In genomic region chr10:128409692-128410559, GRCm38 (mm10) we compare ENCODE assay signal across 1 mouse cellular context.
A peak's percentile ranks its signal among the peaks of the same experiment; 100 is the strongest.
TF ChIP-seq lines count a peak whose summit lies in the region.

No protein-coding gene starts in this region.

TF ChIP-seq in CH12.LX, 34 proteins besides CTCF, POLR2A, EP300 and RAD21:
- TF ChIP-seq JUND (conservative IDR thresholded peaks at IDR 0.05; ENCODE audit: low read depth, low read length), result 0 out of 2 replicates have a peak, but pooled peaks have one; percentile 13
- peak; percentile 81 for TF ChIP-seq HCFC1 (IDR thresholded peaks at IDR 0.05; ENCODE audit: low read depth, low read length)
- peak; percentile 57; the same call in 1 of the 2 replicates for TF ChIP-seq TCF12 (IDR thresholded peaks at IDR 0.05; ENCODE audit: low read depth, low read length)
- TF ChIP-seq NELFE (IDR thresholded peaks at IDR 0.05; ENCODE audit: low read depth, low read length), result peak; percentile 52
- TF ChIP-seq CHD1 (IDR thresholded peaks at IDR 0.05; ENCODE audit: low read depth, low read length), result no peak
- TF ChIP-seq ZMIZ1 (IDR thresholded peaks at IDR 0.05; ENCODE audit: low read depth, low read length), result peak; percentile 51; the same call in 1 of the 2 replicates
- TF ChIP-seq ELF1 (IDR thresholded peaks at IDR 0.05; ENCODE audit: low read depth, low read length), result peak; percentile 95
- TF ChIP-seq JUN (IDR thresholded peaks at IDR 0.05; ENCODE audit: insufficient read depth, low read depth, low read length), result no peak
- peak; percentile 62; the same call in 1 of the 2 replicates for TF ChIP-seq MEF2A (IDR thresholded peaks at IDR 0.05; ENCODE audit: borderline replicate concordance, low read depth, low read length)
- TF ChIP-seq RCOR1 (conservative IDR thresholded peaks at IDR 0.05; ENCODE audit: low read depth, low read length), result no peak
- TF ChIP-seq ETS1 (conservative IDR thresholded peaks at IDR 0.05; ENCODE audit: low read depth, low read length), result 0 out of 2 replicates have a peak, but pooled peaks have one; percentile 23
- TF ChIP-seq KAT2A (IDR thresholded peaks at IDR 0.05; ENCODE audit: insufficient replicate concordance, low read length), result peak; percentile 79; the same call in 1 of the 2 replicates
- TF ChIP-seq ZNF384 (IDR thresholded peaks at IDR 0.05; ENCODE audit: low read depth, low read length), result peak; percentile 82
- no peak; the same call in 1 of the 2 replicates for TF ChIP-seq POLR2AphosphoS2 (IDR thresholded peaks at IDR 0.05; ENCODE audit: low read depth, low read length)
- peak; percentile 97 for TF ChIP-seq MAZ (IDR thresholded peaks at IDR 0.05; ENCODE audit: low read depth, low read length)
- TF ChIP-seq CHD2 (IDR thresholded peaks at IDR 0.05; ENCODE audit: low read length), result peak; percentile 88
- TF ChIP-seq E2F4 (IDR thresholded peaks at IDR 0.05; ENCODE audit: insufficient replicate concordance, low read depth, low read length), result peak; percentile 85; the same call in 1 of the 2 replicates
- no peak for TF ChIP-seq UBTF (IDR thresholded peaks at IDR 0.05; ENCODE audit: low read depth, low read length)
- TF ChIP-seq MAX (IDR thresholded peaks at IDR 0.05; ENCODE audit: low read length), result peak; percentile 63; the same call in 1 of the 2 replicates
- peak; percentile 64; the same call in 1 of the 2 replicates for TF ChIP-seq TBP (conservative IDR thresholded peaks at IDR 0.05; ENCODE audit: low read depth, low read length)
- peak; percentile 44; the same call in 1 of the 2 replicates for TF ChIP-seq BHLHE40 (IDR thresholded peaks at IDR 0.05; ENCODE audit: low read depth, low read length)
- 0 out of 2 replicates have a peak, but pooled peaks have one; percentile 59 for TF ChIP-seq IRF4 (IDR thresholded peaks at IDR 0.05; ENCODE audit: low read depth, low read length)
- TF ChIP-seq SMC3 (IDR thresholded peaks at IDR 0.05; ENCODE audit: low read depth, low read length), result peak; percentile 47
- no peak for TF ChIP-seq PAX5 (IDR thresholded peaks at IDR 0.05; ENCODE audit: low read length)
- no peak; the same call in 1 of the 2 replicates for TF ChIP-seq GABPA (IDR thresholded peaks at IDR 0.05; ENCODE audit: insufficient replicate concordance, low read depth, low read length)
- no peak for TF ChIP-seq ZC3H11A (IDR thresholded peaks at IDR 0.05; ENCODE audit: low read depth, low read length)
- TF ChIP-seq USF1 (IDR thresholded peaks at IDR 0.05; ENCODE audit: low read depth, low read length), result peak; percentile 35
- TF ChIP-seq MYC (IDR thresholded peaks at IDR 0.05; ENCODE audit: low read depth, low read length), result peak; percentile 63; the same call in 1 of the 2 replicates
- TF ChIP-seq USF2 (conservative IDR thresholded peaks at IDR 0.05; ENCODE audit: low read depth, low read length), result peak; percentile 9; the same call in 1 of the 2 replicates
- no peak for TF ChIP-seq MAFK (IDR thresholded peaks at IDR 0.05; ENCODE audit: insufficient replicate concordance, low read length)
- no peak for TF ChIP-seq NRF1 (IDR thresholded peaks at IDR 0.05; ENCODE audit: low read depth, low read length)
- peak; percentile 45; the same call in 1 of the 2 replicates for TF ChIP-seq MXI1 (IDR thresholded peaks at IDR 0.05; ENCODE audit: low read depth, low read length)
- TF ChIP-seq ZKSCAN1 (IDR thresholded peaks at IDR 0.05; ENCODE audit: borderline replicate concordance, low read depth, low read length), result no peak
- TF ChIP-seq SIN3A (IDR thresholded peaks at IDR 0.05; ENCODE audit: low read length), result peak; percentile 87
